Mouse (Mus musculus): ENCODE measurements at regions not wholly inside any gene's neighbourhood (a gene's known extent, or its start where the extent isn't known, plus 50 kb on each side); places are given as distances from the start of the nearest gene placed in this dataset.
A peak's percentile ranks its signal among the peaks of the same experiment; 100 is the strongest.

DNA sequence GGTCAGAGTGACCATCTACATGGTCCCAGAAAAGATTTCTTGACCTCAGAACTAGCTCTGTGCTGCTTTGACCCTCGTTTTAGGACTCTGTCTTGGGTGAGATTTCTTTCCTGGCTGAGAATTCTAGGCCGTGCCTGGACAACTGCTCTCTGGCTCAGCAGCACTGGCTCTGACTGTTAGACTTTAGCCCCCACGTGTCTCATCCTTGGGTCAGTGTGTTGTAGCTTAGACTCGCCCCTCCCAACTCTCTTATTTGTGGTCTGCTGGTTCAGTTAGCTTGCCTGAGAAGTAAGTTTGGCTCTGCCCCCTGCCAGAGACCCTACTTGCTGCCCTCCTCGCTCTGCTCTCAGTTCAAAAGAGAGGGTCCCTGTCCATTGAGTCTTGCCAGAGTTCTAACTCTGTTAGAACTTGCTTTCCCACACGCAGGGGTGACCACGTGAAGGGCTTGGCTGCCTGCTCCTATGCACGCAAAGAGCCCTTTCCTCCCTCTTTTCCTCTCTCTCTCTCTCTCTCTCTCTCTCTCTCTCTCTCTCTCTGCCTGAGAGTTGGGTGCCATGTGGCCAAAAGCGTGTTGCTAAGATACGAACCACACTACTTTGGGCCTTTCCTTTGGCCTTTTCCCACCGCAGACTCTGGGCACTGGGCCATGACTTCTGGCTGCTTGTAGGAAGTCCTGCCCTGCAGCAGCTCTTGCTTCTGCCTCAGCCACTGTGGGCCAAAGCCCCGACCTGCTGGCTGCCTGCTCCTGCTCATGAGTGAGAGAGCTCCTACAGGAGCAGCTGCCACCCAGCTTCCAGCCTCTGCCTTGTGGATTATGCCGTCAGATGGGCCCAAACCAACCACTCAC is 344.2 kb upstream of the Amot start:
- peak in 1 of 2 experiments; percentile 13 for DNase-seq (ENCODE audit: low spot score in 2 of 2)

DNA sequence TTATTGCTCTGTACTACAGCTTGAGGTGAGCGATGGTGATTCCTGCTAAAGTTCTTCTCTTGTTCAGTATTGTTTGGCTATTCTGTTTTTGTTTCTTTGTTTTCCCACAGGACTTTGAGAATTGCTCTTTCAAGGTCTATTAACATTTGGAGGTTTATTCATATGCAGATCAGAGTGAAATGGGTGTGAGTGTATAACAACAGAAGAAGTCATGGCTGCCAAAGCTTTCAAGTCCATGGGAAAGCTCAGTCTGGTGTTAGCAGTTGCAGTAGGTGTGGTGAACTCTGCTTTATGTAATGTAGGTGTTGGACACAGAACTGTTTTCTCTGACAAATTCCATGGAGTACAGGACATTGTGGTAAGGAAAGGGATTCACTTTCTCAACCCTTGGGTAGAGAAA is 328.1 kb upstream of the Amot start:
- no peak for DNase-seq (ENCODE audit: low spot score in 2 of 2)

DNA sequence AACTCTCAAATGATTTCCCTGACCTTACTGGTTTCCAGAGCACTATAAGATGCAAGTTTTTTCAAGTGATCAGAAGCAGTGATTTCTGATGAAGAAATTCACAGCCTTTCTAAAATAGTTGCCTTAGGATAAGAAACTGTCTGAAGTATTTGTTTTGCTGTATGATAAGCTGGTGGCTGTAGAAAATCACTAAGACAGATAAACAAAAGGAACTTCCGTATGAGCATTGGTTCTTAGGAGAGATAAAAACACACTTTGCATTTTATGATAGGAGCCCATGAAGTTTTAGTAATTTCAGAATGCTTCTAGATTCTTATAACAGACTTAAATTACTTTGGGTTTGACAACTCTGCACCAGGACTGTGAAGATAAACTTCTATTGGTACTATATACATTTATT is 308.0 kb upstream of the Amot start:
- DNase-seq (ENCODE audit: low spot score in 2 of 2) = no peak
